Mouse (Mus musculus): ENCODE results near the gene Fam166b.
A peak's percentile ranks its signal among the peaks of the same experiment; 100 is the strongest.

DNA sequence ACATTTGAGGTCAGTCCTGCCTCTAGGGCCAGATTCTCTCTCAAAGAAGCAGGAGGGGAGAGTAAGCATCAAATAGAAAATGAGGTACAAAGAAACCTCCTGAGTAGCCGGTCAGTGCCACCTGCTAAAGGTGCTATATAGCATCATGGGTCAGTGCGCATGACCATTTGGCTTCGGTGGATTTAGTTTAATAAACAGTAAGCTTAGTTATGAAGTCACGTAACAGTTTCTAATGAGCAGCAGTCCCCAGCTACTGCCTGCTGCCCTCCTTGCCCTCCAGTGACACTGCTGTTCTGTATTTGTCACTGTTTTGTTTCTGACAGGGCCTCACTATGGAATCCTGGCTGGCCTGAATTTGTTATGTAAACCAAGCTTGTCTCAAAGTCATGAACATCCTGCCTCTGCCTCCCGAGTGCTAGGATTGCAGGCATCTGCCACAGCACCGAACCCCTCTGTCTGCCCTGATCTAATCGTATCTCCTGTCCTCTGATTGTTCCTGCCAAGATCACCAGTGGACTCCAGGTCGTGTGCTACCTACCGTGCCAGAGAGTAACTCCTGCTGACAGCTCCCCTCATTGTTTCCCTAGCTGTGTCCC, 39.0 kb downstream of the Fam166b start:
- TF ChIP-seq CTCF (IDR thresholded peaks at IDR 0.05) (no peak), EP300 (IDR thresholded peaks at IDR 0.05; ENCODE audit: insufficient read depth, low read depth, low read length) (0 out of 2 replicates have a peak, but pooled peaks have one; percentile 28), POLR2A (IDR thresholded peaks at IDR 0.05; ENCODE audit: insufficient read depth, low read depth, low read length) (0 out of 2 replicates have a peak, but pooled peaks have one; percentile 25)

All from heart, adult 2 months (tissue).